ENCODE assay signal across 8 mouse cellular contexts in genomic region chr15:83562626-83563270, GRCm38 (mm10). TPM values are rescaled to one million over a fixed set of nuclear protein-coding genes. Genes with fewer than 3 reads are reported as not detected.
DNase-seq lines count a peak whose midpoint lies in the region; ATAC-seq and TF ChIP-seq lines count a peak whose summit lies in the region.

No protein-coding gene starts in this region.

- H3K36me3 ChIP-seq in C2C12 (ENCODE audit: control insufficient read depth, insufficient read depth): no peaks in the 10 kb centered on the region
- H3K36me3 ChIP-seq in forebrain, embryonic 11.5 days (ENCODE audit: control insufficient read depth, insufficient read depth, low read length): no peaks in the 10 kb centered on the region
- no peaks in the 10 kb centered on the region for H3K36me3 ChIP-seq in heart, postnatal 0 days (replicated peaks; ENCODE audit: control insufficient read depth, insufficient read depth, low read length)
- H3K36me3 ChIP-seq in liver, embryonic 16.5 days (ENCODE audit: control insufficient read depth, insufficient read depth): no peaks in the 10 kb centered on the region
- H3K36me3 ChIP-seq in neural tube, embryonic 13.5 days: no peaks in the 10 kb centered on the region

- H3ac ChIP-seq in C2C12 (ENCODE audit: control insufficient read depth, insufficient read length, low read depth): peak overlapping the region; percentile 32

- H3K4me2 ChIP-seq in forebrain, embryonic 11.5 days (ENCODE audit: low read depth, low read length, severe bottlenecking): peak overlapping the region; percentile 87
- H3K4me2 ChIP-seq in heart, postnatal 0 days (ENCODE audit: low read depth, low read length): peak overlapping the region; percentile 93
- H3K4me2 ChIP-seq in liver, embryonic 16.5 days (ENCODE audit: low read depth, low read length): peak overlapping the region; percentile 83
- H3K4me2 ChIP-seq in neural tube, embryonic 13.5 days: peak overlapping the region; percentile 70

- 0 out of 2 replicates have a peak, but pooled peaks have one; percentile 27 for ATAC-seq in forebrain, embryonic 11.5 days (replicated peaks; ENCODE audit: low FRiP score)
- ATAC-seq in heart, postnatal 0 days (ENCODE audit: insufficient read depth, low read depth): peak; percentile 63
- peak; percentile 44 for ATAC-seq in liver, embryonic 16.5 days (ENCODE audit: low read depth)
- ATAC-seq in neural tube, embryonic 13.5 days (ENCODE audit: low read depth): 0 out of 2 replicates have a peak, but pooled peaks have one; percentile 23

- peak overlapping the region; percentile 94 for H3K4me3 ChIP-seq in C2C12 (ENCODE audit: insufficient read depth, poor library complexity, severe bottlenecking)
- H3K4me3 ChIP-seq in forebrain, embryonic 11.5 days (ENCODE audit: low read depth, low read length): no peak overlapping the region; the same call in 1 of the 2 replicates
- H3K4me3 ChIP-seq in heart, postnatal 0 days (ENCODE audit: low read depth, low read length): peak overlapping the region; percentile 57
- H3K4me3 ChIP-seq in liver, embryonic 16.5 days (ENCODE audit: low read depth, low read length): peak overlapping the region; percentile 77
- peak overlapping the region; percentile 34; the same call in 1 of the 2 replicates for H3K4me3 ChIP-seq in neural tube, embryonic 13.5 days

- DNase-seq in adrenal gland, adult 8-10 months: peak; percentile 88
- peak; percentile 73 for DNase-seq in forebrain, embryonic 11.5 days (ENCODE audit: low spot score)
- peak; percentile 79 for DNase-seq in heart, postnatal 0 days (ENCODE audit: low spot score)
- peak; percentile 88 to 93 for DNase-seq in kidney, postnatal 25 days
- peak; percentile 85 for DNase-seq in testis, postnatal 10 days (ENCODE audit: low spot score)

- H3K79me2 ChIP-seq in C2C12 (ENCODE audit: control insufficient read depth, insufficient read depth): peaks cover 42% of the 10 kb centered on the region

- peaks cover 4% of the 10 kb centered on the region; the same call in 1 of the 2 replicates for H3K4me1 ChIP-seq in forebrain, embryonic 11.5 days (replicated peaks; ENCODE audit: control insufficient read depth, insufficient read depth, low read length)
- H3K4me1 ChIP-seq in heart, postnatal 0 days (ENCODE audit: control insufficient read depth, insufficient read depth): peaks cover 3% of the 10 kb centered on the region; the same call in 1 of the 2 replicates
- peaks cover 35% of the 10 kb centered on the region for H3K4me1 ChIP-seq in liver, embryonic 16.5 days (ENCODE audit: control insufficient read depth, low read depth, low read length)
- H3K4me1 ChIP-seq in neural tube, embryonic 13.5 days (replicated peaks): peaks cover 20% of the 10 kb centered on the region

- no peaks in the 10 kb centered on the region for H3K9me3 ChIP-seq in forebrain, embryonic 11.5 days (ENCODE audit: control insufficient read depth, low read length)
- H3K9me3 ChIP-seq in heart, postnatal 0 days (replicated peaks; ENCODE audit: control insufficient read depth, low read length): no peaks in the 10 kb centered on the region
- no peaks in the 10 kb centered on the region for H3K9me3 ChIP-seq in liver, embryonic 16.5 days (replicated peaks; ENCODE audit: control insufficient read depth, low read length)
- no peaks in the 10 kb centered on the region for H3K9me3 ChIP-seq in neural tube, embryonic 13.5 days

- WGBS in forebrain, embryonic 11.5 days: 36% methylated on average over 15 of the region's 15 CpGs
- WGBS in heart, postnatal 0 days: 39% methylated on average over 15 of the region's 15 CpGs
- 28% methylated on average over 15 of the region's 15 CpGs for WGBS in liver, embryonic 16.5 days (ENCODE audit: insufficient replicate concordance)
- 38% methylated on average over 15 of the region's 15 CpGs for WGBS in neural tube, embryonic 13.5 days

- H3K27ac ChIP-seq in forebrain, embryonic 11.5 days (ENCODE audit: low read depth, low read length): no peak overlapping the region
- peak overlapping the region; percentile 81 for H3K27ac ChIP-seq in heart, postnatal 0 days (ENCODE audit: low read depth)
- H3K27ac ChIP-seq in liver, embryonic 16.5 days (ENCODE audit: low read length): peak overlapping the region; percentile 95
- no peak overlapping the region for H3K27ac ChIP-seq in neural tube, embryonic 13.5 days (replicated peaks)

- no peaks in the 10 kb centered on the region for H3K27me3 ChIP-seq in C2C12 (ENCODE audit: control insufficient read depth, insufficient read depth, insufficient read length)
- H3K27me3 ChIP-seq in forebrain, embryonic 11.5 days (ENCODE audit: control insufficient read depth, insufficient read depth, low read length): no peaks in the 10 kb centered on the region
- H3K27me3 ChIP-seq in heart, postnatal 0 days (ENCODE audit: control insufficient read depth, insufficient read depth, low read length): no peaks in the 10 kb centered on the region
- no peaks in the 10 kb centered on the region for H3K27me3 ChIP-seq in liver, embryonic 16.5 days (ENCODE audit: control insufficient read depth, insufficient read depth, low read depth, low read length)
- H3K27me3 ChIP-seq in neural tube, embryonic 13.5 days: peaks cover 35% of the 10 kb centered on the region

- TF ChIP-seq EP300 in heart, postnatal 0 days (IDR thresholded peaks at IDR 0.05; ENCODE audit: low read depth): no peak

- H3K79me3 ChIP-seq in C2C12 (ENCODE audit: low read depth): peaks cover 29% of the 10 kb centered on the region

- no peak overlapping the region for H3K9ac ChIP-seq in forebrain, embryonic 11.5 days (ENCODE audit: low read length)
- H3K9ac ChIP-seq in heart, postnatal 0 days (replicated peaks; ENCODE audit: low read depth, low read length): no peak overlapping the region
- peak overlapping the region; percentile 86 for H3K9ac ChIP-seq in liver, embryonic 16.5 days (ENCODE audit: low read depth, low read length)
- H3K9ac ChIP-seq in neural tube, embryonic 13.5 days: peak overlapping the region; percentile 66; the same call in 1 of the 2 replicates

- TF ChIP-seq CTCF in C2C12 (IDR thresholded peaks at IDR 0.05; ENCODE audit: control insufficient read depth, insufficient read depth, insufficient read length): no peak
- TF ChIP-seq CTCF in heart, postnatal 0 days (IDR thresholded peaks at IDR 0.05; ENCODE audit: low read depth): no peak

TF ChIP-seq in C2C12, 6 proteins besides CTCF, POLR2A, EP300 and RAD21 (continues in another document):
- TF ChIP-seq MAX (IDR thresholded peaks at IDR 0.05) (no peak), FOSL1 (IDR thresholded peaks at IDR 0.05; ENCODE audit: insufficient read depth, low read length, poor library complexity, severe bottlenecking) (no peak), USF1 (IDR thresholded peaks at IDR 0.05; ENCODE audit: low read depth) (no peak)

RNA-seq across cellular contexts. Expression of gene Tspo, which starts 0.6 kb away (rescaled TPM):
- polyA plus RNA-seq in C2C12 (2012; fragmentation: generic; extraction: Trizol): 693 TPM
- total RNA-seq in adrenal gland, adult 8-10 months (2022): 100 to 1,000 TPM; 480 to 546 (median 516) TPM
- polyA plus RNA-seq in forebrain, embryonic 11.5 days (2014; fragmentation: Nextera tagmentation; extraction: Ambion mirVana): 28.4 and 33.0 TPM in 2 replicates
- total RNA-seq in heart, postnatal 0 days (2014; rRNA removed; ENCODE audit: low replicate concordance): 264 and 335 TPM in 2 replicates
- 205 and 210 TPM in 2 replicates for polyA plus RNA-seq in heart, postnatal 0 days (2015; fragmentation: Nextera tagmentation; extraction: Ambion mirVana)
- polyA plus RNA-seq in liver, embryonic 16.5 days (2015; fragmentation: Nextera tagmentation; extraction: Ambion mirVana): 179 and 184 TPM in 2 replicates
- 13.1 and 13.4 TPM in 2 replicates for polyA plus RNA-seq in neural tube, embryonic 13.5 days (2015; fragmentation: Nextera tagmentation; extraction: Ambion mirVana)

RNA-seq across cellular contexts. Expression of gene Mcat, which starts 0.8 kb away (rescaled TPM):
- polyA plus RNA-seq in C2C12 (2012; fragmentation: generic; extraction: Trizol): 42.4 TPM
- 10 to 100 TPM; 38.4 to 51.7 (median 43.9) TPM for total RNA-seq in adrenal gland, adult 8-10 months (2022)
- polyA plus RNA-seq in forebrain, embryonic 11.5 days (2014; fragmentation: Nextera tagmentation; extraction: Ambion mirVana): 45.7 and 53.1 TPM in 2 replicates
- 66.6 and 87.2 TPM in 2 replicates for total RNA-seq in heart, postnatal 0 days (2014; rRNA removed; ENCODE audit: low replicate concordance)
- 33.5 and 36.9 TPM in 2 replicates for polyA plus RNA-seq in heart, postnatal 0 days (2015; fragmentation: Nextera tagmentation; extraction: Ambion mirVana)
- 12.0 and 13.1 TPM in 2 replicates for polyA plus RNA-seq in liver, embryonic 16.5 days (2015; fragmentation: Nextera tagmentation; extraction: Ambion mirVana)
- polyA plus RNA-seq in neural tube, embryonic 13.5 days (2015; fragmentation: Nextera tagmentation; extraction: Ambion mirVana): 33.4 and 36.3 TPM in 2 replicates

RNA-seq across cellular contexts. Expression of gene Ttll12, which starts 32.2 kb away (rescaled TPM):
- 84.8 TPM for polyA plus RNA-seq in C2C12 (2012; fragmentation: generic; extraction: Trizol)
- total RNA-seq in adrenal gland, adult 8-10 months (2022): 10 to 100 TPM; 38.9 to 46.7 (median 42.5) TPM
- 51.8 and 59.5 TPM in 2 replicates for polyA plus RNA-seq in forebrain, embryonic 11.5 days (2014; fragmentation: Nextera tagmentation; extraction: Ambion mirVana)
- total RNA-seq in heart, postnatal 0 days (2014; rRNA removed; ENCODE audit: low replicate concordance): 14.7 and 15.9 TPM in 2 replicates
- 7.8 and 8.6 TPM in 2 replicates for polyA plus RNA-seq in heart, postnatal 0 days (2015; fragmentation: Nextera tagmentation; extraction: Ambion mirVana)
- polyA plus RNA-seq in liver, embryonic 16.5 days (2015; fragmentation: Nextera tagmentation; extraction: Ambion mirVana): 31.8 and 33.2 TPM in 2 replicates
- polyA plus RNA-seq in neural tube, embryonic 13.5 days (2015; fragmentation: Nextera tagmentation; extraction: Ambion mirVana): 37.3 and 42.0 TPM in 2 replicates

RNA-seq across cellular contexts. Expression of gene Bik, which starts 36.1 kb away (rescaled TPM):
- polyA plus RNA-seq in C2C12 (2012; fragmentation: generic; extraction: Trizol): 0.91 TPM
- 1 to 10 TPM; 3.1 to 8.1 (median 5.4) TPM for total RNA-seq in adrenal gland, adult 8-10 months (2022)
- polyA plus RNA-seq in forebrain, embryonic 11.5 days (2014; fragmentation: Nextera tagmentation; extraction: Ambion mirVana): 2.3 and 2.5 TPM in 2 replicates
- 25.8 and 49.6 TPM in 2 replicates for total RNA-seq in heart, postnatal 0 days (2014; rRNA removed; ENCODE audit: low replicate concordance)
- polyA plus RNA-seq in heart, postnatal 0 days (2015; fragmentation: Nextera tagmentation; extraction: Ambion mirVana): 33.8 and 37.7 TPM in 2 replicates
- polyA plus RNA-seq in liver, embryonic 16.5 days (2015; fragmentation: Nextera tagmentation; extraction: Ambion mirVana): 1.8 TPM in 2 replicates
- 1.2 and 1.5 TPM in 2 replicates for polyA plus RNA-seq in neural tube, embryonic 13.5 days (2015; fragmentation: Nextera tagmentation; extraction: Ambion mirVana)

RNA-seq across cellular contexts. Expression of gene Ttll1, which starts 52.1 kb away (rescaled TPM):
- polyA plus RNA-seq in C2C12 (2012; fragmentation: generic; extraction: Trizol): 28.5 TPM
- total RNA-seq in adrenal gland, adult 8-10 months (2022): 10 to 100 TPM in 2 of 4 experiments, 1 to 10 TPM in 2; 9.8 to 16.5 (median 13.1) TPM
- polyA plus RNA-seq in forebrain, embryonic 11.5 days (2014; fragmentation: Nextera tagmentation; extraction: Ambion mirVana): 35.3 and 35.4 TPM in 2 replicates
- total RNA-seq in heart, postnatal 0 days (2014; rRNA removed; ENCODE audit: low replicate concordance): 5.8 and 10.7 TPM in 2 replicates
- polyA plus RNA-seq in heart, postnatal 0 days (2015; fragmentation: Nextera tagmentation; extraction: Ambion mirVana): 23.2 and 25.7 TPM in 2 replicates
- polyA plus RNA-seq in liver, embryonic 16.5 days (2015; fragmentation: Nextera tagmentation; extraction: Ambion mirVana): 4.3 and 4.7 TPM in 2 replicates
- 107 and 108 TPM in 2 replicates for polyA plus RNA-seq in neural tube, embryonic 13.5 days (2015; fragmentation: Nextera tagmentation; extraction: Ambion mirVana)

Comparison
In these comparisons a context has a peak if more than half of its experiments do, and no peak if none do; other contexts are left out.
1. H3K27ac ChIP-seq: peak in heart, postnatal 0 days (single experiment) and liver, embryonic 16.5 days (single experiment); none in forebrain, embryonic 11.5 days (single experiment) and neural tube, embryonic 13.5 days (single experiment).
2. H3K9ac ChIP-seq: peak in liver, embryonic 16.5 days (single experiment) and neural tube, embryonic 13.5 days (single experiment); none in forebrain, embryonic 11.5 days (single experiment) and heart, postnatal 0 days (single experiment).
3. Peak in every context shown above with its lines, with median percentiles within 50 percentile points of each other: DNase-seq, ATAC-seq and H3K4me2 ChIP-seq.